Mouse (Mus musculus) E14TG2a.4 (cell line): ENCODE measurements around the gene Trappc6b.

Source experiments
- CTCF ChIP-seq: conservative IDR thresholded peaks from 2 replicates; pipeline ENCODE4 v1.5.1; 2014; ENCODE audit warnings: low read length
- NANOG ChIP-seq: IDR thresholded peaks from 2 replicates; pipeline ENCODE4 v1.6.1; 2014; ENCODE audit warnings: borderline replicate concordance, low read length, mixed read lengths
- POU5F1 ChIP-seq: IDR thresholded peaks from 2 replicates; pipeline ENCODE4 v1.6.1; 2014; ENCODE audit warnings: low read length, borderline replicate concordance

DNA sequence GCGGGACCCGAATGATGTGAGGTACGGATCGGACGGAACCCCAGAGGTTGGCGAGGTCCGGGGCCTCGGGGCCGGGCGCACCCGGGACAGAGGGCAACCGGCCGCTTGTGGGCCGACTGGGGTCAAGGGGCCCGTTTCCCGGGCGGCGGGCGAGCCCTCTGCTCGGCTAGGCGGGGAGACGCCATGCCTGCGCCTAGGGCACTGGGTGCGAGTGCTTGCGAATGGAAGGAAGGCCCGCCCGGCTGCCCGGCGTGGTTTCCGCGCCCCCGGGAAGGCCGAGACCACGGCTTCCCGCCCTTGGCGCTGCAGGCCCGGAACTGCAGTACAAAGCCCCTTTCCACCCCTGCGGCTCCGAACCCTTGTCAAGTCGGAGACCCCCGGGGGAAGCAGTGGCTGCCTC lies 5.8 kb upstream of the Trappc6b start:
- TF ChIP-seq CTCF (no peak), POU5F1 (no peak), NANOG (no peak)
